Mouse (Mus musculus): ENCODE results near the gene Efna5. TPM values are rescaled to one million over a fixed set of nuclear protein-coding genes. Genes with fewer than 3 reads are reported as not detected.

Gene Efna5
- 0.04 TPM in 1 of 2 replicates, not detected in the other for total RNA-seq (2012; rRNA removed)
- not detected in 2 replicates for total RNA-seq (2014; rRNA removed)
- 0.12 and 0.23 TPM in 2 replicates for polyA plus RNA-seq (2012; ENCODE audit: insufficient read length, low read depth)

DNA sequence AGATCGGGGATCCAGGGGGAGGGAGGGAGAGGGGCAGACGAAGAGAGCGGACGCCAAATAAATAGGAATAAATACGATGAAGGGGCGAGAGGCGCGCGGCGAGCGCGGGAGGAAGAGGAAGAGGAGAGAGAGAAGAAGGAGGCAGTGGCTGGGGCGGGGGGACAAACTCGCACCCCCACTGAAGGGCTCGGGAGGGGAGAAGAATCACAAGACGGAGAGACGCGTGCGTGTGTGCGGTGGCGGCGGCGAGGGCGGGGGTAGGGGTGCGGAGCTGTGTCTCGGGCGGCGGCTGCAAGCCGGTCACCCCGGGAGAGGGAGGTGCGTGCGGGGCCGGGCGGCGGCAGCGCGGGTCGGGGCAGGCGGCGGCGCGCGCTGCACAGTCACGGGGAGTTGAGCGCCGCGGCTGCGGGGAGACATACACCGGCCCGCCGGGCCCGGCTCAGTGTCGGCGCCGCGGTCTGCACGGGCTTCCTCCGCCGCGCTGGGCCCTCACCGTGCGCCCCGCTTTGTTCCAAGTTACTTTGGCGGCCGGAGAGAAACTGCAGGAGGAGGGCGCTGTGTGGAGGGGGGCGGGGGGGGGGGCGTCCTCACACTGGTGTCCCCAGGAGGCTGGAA lies at the start of gene Efna5:
Efna5 (minus strand) TSS at position 142 of the 615 bp plus-strand sequence.
- Histone ChIP-seq H3K36me3 (replicated peaks in 1 of 2; ENCODE audit: control insufficient read depth in 1 of 2, insufficient read depth in 1 of 2, low read length in 1 of 2) (no peaks in the 10 kb centered on the region), H3K9ac (ENCODE audit: insufficient read depth, low read depth) (no peak within 1 kb of the TSS), H3K79me2 (replicated peaks; ENCODE audit: control insufficient read depth, extremely low read depth, insufficient read depth, poor library complexity, severe bottlenecking) (no peaks in the 10 kb centered on the region), H3K4me2 (ENCODE audit: insufficient read depth, low read depth, poor library complexity, severe bottlenecking) (no peak within 1 kb of the TSS), H3K9me3 (replicated peaks; ENCODE audit: low read length) (peaks cover 22% of the 10 kb centered on the region), H3K4me3 (replicated peaks in 1 of 3; ENCODE audit: low read depth in 2 of 3, low read length in 2 of 3, poor library complexity in 1 of 3) (peak within 1 kb of the TSS in 1 of 3 experiments; percentile 67), H3K4me1 (ENCODE audit: control insufficient read depth in 1 of 2, insufficient read depth in 2 of 2) (peaks cover 0 to 5% of the 10 kb centered on the region in 2 experiments; a peak in 1 of 4 replicates), H3K27ac (ENCODE audit: insufficient read depth, low read depth) (no peak within 1 kb of the TSS), H3K27me3 (replicated peaks) (no peaks in the 10 kb centered on the region)
- dilution Hi-C loops (cut with MboI; ENCODE audit: extremely low pct_ligation_motif_present, extremely low pct_unique_long_range_greater_than_20kb, low sequenced_read_pairs) (no loop called here), in situ Hi-C loops (cut with MboI; ENCODE audit: low pct_ligation_motif_present, low pct_unique_long_range_greater_than_20kb, low sequenced_read_pairs) (no loop called here)
- DNase-seq (ENCODE audit: extremely low read depth), result no peak
- no peak for TF ChIP-seq ETS1 (conservative IDR thresholded peaks at IDR 0.05; ENCODE audit: low read depth, low read length)
- no peak for TF ChIP-seq MAX (IDR thresholded peaks at IDR 0.05; ENCODE audit: low read length)
- no peak for TF ChIP-seq UBTF (IDR thresholded peaks at IDR 0.05; ENCODE audit: low read depth, low read length)
- TF ChIP-seq HCFC1 (IDR thresholded peaks at IDR 0.05; ENCODE audit: low read depth, low read length), result no peak
- no peak for TF ChIP-seq ELF1 (IDR thresholded peaks at IDR 0.05; ENCODE audit: low read depth, low read length)
- no peak for TF ChIP-seq SMC3 (IDR thresholded peaks at IDR 0.05; ENCODE audit: low read depth, low read length)

DNA sequence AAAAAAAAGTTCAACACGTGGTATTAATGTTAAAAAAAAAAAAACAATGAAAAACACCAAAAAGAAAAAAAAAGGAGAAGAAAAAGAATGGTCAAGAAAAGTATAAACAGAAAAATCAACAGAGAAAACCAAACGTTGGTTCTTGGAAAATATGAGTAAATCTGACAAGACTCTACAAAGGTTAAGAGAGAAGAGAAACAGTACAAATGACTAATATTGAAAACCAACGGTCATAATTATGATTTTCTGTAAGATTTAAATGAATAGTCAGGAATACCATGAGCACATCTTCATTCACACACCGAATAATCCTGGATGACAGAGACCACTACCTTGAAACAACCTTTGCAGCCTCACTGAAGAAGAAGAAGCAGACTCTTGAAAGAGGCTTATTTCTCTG lies 34.2 kb upstream of the Efna5 start:
- Histone ChIP-seq H3K36me3 (replicated peaks in 1 of 2; ENCODE audit: control insufficient read depth in 1 of 2, insufficient read depth in 1 of 2, low read length in 1 of 2) (no peaks in the 10 kb centered on the region), H3K27me3 (replicated peaks) (no peaks in the 10 kb centered on the region), H3K4me3 (replicated peaks in 1 of 3; ENCODE audit: low read depth in 2 of 3, low read length in 2 of 3, poor library complexity in 1 of 3) (no peak overlapping the region), H3K79me2 (replicated peaks; ENCODE audit: control insufficient read depth, extremely low read depth, insufficient read depth, poor library complexity, severe bottlenecking) (no peaks in the 10 kb centered on the region), H3K9ac (ENCODE audit: insufficient read depth, low read depth) (no peak overlapping the region), H3K4me2 (ENCODE audit: insufficient read depth, low read depth, poor library complexity, severe bottlenecking) (no peak overlapping the region), H3K27ac (ENCODE audit: insufficient read depth, low read depth) (no peak overlapping the region), H3K4me1 (ENCODE audit: control insufficient read depth in 1 of 2, insufficient read depth in 2 of 2) (peaks cover 0 to 12% of the 10 kb centered on the region in 2 experiments; a peak in 1 of 4 replicates), H3K9me3 (replicated peaks; ENCODE audit: low read length) (no peaks in the 10 kb centered on the region)
- in situ Hi-C loops (cut with MboI; ENCODE audit: low pct_ligation_motif_present, low pct_unique_long_range_greater_than_20kb, low sequenced_read_pairs), result no loop called here
- dilution Hi-C loops (cut with MboI; ENCODE audit: extremely low pct_ligation_motif_present, extremely low pct_unique_long_range_greater_than_20kb, low sequenced_read_pairs), result no loop called here
- TF ChIP-seq IRF4 (IDR thresholded peaks at IDR 0.05; ENCODE audit: low read depth, low read length) (peak; percentile 89), ZNF384 (IDR thresholded peaks at IDR 0.05; ENCODE audit: low read depth, low read length) (peak; percentile 86), RAD21 (IDR thresholded peaks at IDR 0.05; ENCODE audit: low read depth, low read length) (no peak), CHD1 (IDR thresholded peaks at IDR 0.05; ENCODE audit: low read depth, low read length) (no peak), JUN (IDR thresholded peaks at IDR 0.05; ENCODE audit: insufficient read depth, low read depth, low read length) (peak; percentile 94), ETS1 (conservative IDR thresholded peaks at IDR 0.05; ENCODE audit: low read depth, low read length) (peak; percentile 40; the same call in 1 of the 2 replicates), EP300 (IDR thresholded peaks at IDR 0.05; ENCODE audit: low read length) (peak; percentile 92), CTCF (conservative IDR thresholded peaks at IDR 0.05 in 1 of 2, IDR thresholded peaks at IDR 0.05 in 1 of 2; ENCODE audit: low read depth in 2 of 2, low read length in 2 of 2) (no peak), MEF2A (IDR thresholded peaks at IDR 0.05; ENCODE audit: borderline replicate concordance, low read depth, low read length) (0 out of 2 replicates have a peak, but pooled peaks have one; percentile 25), JUND (conservative IDR thresholded peaks at IDR 0.05; ENCODE audit: low read depth, low read length) (peak; percentile 97)
- peak; percentile 27 for DNase-seq (ENCODE audit: extremely low read depth)

Data from CH12.LX (cell line).